ENCODE assay signal across 22 mouse cellular contexts in the genomic region with DNA sequence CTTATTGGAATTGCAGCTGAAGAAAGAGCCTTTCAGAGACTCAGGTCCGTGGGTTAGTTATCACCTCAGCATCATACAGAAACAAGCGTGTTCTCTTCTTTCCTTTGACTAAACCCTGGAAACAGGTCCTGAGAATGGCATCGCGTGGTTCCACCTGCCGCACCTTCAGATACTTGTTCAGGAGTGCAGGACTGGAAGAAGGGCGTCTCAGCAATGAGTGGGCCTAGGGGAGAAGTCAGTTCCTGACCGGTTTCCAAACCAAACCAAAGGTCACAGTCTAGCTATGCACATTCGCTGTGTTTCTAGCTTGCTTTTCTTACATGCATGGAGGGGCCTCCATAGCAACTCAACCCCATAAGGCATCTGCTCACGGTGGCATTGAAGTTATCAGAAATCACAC. TPM values are rescaled to one million over a fixed set of nuclear protein-coding genes. Genes with fewer than 3 reads are reported as not detected.
"Had no signal": no experiment of that assay in that cellular context is flagged by ENCODE, and none has a peak within 500 bp of the region (broad histone marks: within the 10 kb centered on the region; RNA-seq: fewer than 3 reads in every experiment).

No protein-coding gene starts in this region.

- H3K36me3 ChIP-seq: limb, embryonic 12.5 days; limb, embryonic 15.5 days; liver, embryonic 15.5 days; stomach, embryonic 15.5 days had no signal

- H3K9ac ChIP-seq: limb, embryonic 12.5 days; limb, embryonic 15.5 days; liver, embryonic 12.5 days; liver, embryonic 15.5 days; neural tube, embryonic 13.5 days; stomach, embryonic 15.5 days had no signal

- H3K27me3 ChIP-seq: limb, embryonic 12.5 days; limb, embryonic 15.5 days; liver, embryonic 12.5 days; liver, embryonic 15.5 days; neural tube, embryonic 13.5 days; stomach, embryonic 15.5 days had no signal

- H3K4me2 ChIP-seq: limb, embryonic 12.5 days; limb, embryonic 15.5 days; liver, embryonic 12.5 days; liver, embryonic 15.5 days; neural tube, embryonic 13.5 days; stomach, embryonic 15.5 days had no signal

- ATAC-seq: intestine, embryonic 16.5 days; liver, embryonic 12.5 days had no signal

- H3K4me3 ChIP-seq: limb, embryonic 12.5 days; limb, embryonic 15.5 days; liver, embryonic 12.5 days; liver, embryonic 15.5 days; myocyte; neural tube, embryonic 13.5 days; stomach, embryonic 15.5 days had no signal

- H3K4me1 ChIP-seq: limb, embryonic 12.5 days; limb, embryonic 15.5 days; liver, embryonic 12.5 days; liver, embryonic 15.5 days; neural tube, embryonic 13.5 days; stomach, embryonic 15.5 days had no signal

- H3K9me3 ChIP-seq: limb, embryonic 15.5 days; liver, embryonic 15.5 days; stomach, embryonic 15.5 days had no signal

- H3K27ac ChIP-seq: limb, embryonic 12.5 days; limb, embryonic 15.5 days; liver, embryonic 12.5 days; liver, embryonic 15.5 days; neural tube, embryonic 13.5 days; stomach, embryonic 15.5 days had no signal

- DNase-seq: kidney, adult 18-20 months; kidney, adult 9 months; kidney, postnatal 14 days; kidney, postnatal 4 days; left cerebral cortex, postnatal 4 days; lung, adult 2 months; lung, postnatal 14 days; lung, postnatal 4 days; right cerebral cortex, postnatal 25 days; spleen, adult 18-20 months; thymus, postnatal 25 days had no signal

RNA-seq across cellular contexts. Expression of gene Scp2d1, which starts 59.8 kb away (rescaled TPM):
- polyA plus RNA-seq: intestine, embryonic 16.5 days; kidney, embryonic 16.5 days; limb, embryonic 12.5 days; limb, embryonic 15.5 days; liver, embryonic 12.5 days; liver, embryonic 15.5 days; lung, adult 2 months; lung, embryonic 16.5 days; myocyte; neural tube, embryonic 13.5 days; stomach, embryonic 15.5 days; thymus, postnatal 0 days had no signal
